Mouse (Mus musculus): ENCODE results near the gene Daxx. TPM values are rescaled to one million over a fixed set of nuclear protein-coding genes. Genes with fewer than 3 reads are reported as not detected.

Daxx gene
- 44.3 and 55.2 TPM in 2 replicates for polyA plus RNA-seq (2012; ENCODE audit: low replicate concordance)

DNA sequence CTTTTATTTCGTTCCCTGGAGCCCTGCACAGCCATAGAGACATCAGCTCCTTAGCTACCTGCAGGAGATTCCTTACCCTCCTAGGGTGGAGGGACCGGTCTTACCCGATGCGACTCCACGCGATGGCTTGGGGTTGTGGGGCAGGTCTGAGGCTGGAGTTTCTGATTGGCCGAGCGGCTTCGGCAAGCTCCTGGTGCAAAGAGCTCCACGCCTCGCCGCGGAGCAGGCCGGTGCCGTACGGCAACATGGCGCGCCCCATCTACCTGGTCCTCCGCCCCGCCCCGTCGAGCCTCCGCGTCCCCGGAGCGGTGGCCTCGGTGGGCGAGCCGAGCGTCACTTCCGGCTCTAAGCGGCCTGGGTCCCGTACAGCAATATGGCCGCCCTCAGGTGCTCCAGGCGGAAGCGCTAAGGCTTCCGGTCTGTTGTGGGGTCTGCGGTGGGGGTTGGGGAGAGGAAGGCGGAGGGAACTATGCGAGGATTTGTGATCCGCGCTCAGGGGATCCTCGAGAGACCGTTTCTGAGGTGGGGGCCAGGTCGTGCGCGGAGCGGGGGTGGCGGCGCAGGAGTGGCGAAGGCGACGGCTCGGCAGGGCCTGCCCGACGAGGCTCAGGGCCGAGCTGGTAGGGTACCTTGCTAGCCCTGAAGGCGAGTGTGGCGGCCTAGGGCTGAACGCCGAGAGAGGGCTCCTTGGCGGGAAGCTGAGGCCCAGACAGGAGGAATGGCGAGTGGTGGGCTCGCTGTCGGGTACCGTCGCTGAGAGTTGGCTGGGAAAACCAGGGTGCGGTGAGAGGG is at the start of gene Daxx:
TSS of gene Daxx (plus strand) at position 338 of the 792 bp plus-strand sequence.

DNA sequence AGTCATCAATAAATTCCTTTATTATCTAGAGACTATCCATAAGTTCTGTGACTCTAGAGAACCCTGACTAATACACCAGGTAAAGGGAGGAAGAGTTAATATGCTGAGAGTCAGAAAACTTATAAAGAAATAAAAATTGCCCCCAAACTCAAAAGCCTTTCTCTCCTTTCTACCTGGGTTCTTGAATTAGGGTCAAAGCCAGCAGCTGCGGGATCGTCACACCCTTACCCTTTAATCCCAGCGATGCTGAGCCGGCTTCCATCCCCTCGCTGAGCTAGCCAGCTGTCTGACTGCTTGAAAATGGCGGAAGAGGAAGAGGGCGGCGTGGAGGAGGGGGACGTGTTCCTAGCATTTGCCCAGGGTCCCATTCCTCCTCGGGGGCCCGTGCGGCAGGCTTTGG is 35.7 kb upstream of the Daxx start, which contains the start of gene Gm7029:
TSS of gene Gm7029 (plus strand) at position 301 of the 400 bp plus-strand sequence.

DNA sequence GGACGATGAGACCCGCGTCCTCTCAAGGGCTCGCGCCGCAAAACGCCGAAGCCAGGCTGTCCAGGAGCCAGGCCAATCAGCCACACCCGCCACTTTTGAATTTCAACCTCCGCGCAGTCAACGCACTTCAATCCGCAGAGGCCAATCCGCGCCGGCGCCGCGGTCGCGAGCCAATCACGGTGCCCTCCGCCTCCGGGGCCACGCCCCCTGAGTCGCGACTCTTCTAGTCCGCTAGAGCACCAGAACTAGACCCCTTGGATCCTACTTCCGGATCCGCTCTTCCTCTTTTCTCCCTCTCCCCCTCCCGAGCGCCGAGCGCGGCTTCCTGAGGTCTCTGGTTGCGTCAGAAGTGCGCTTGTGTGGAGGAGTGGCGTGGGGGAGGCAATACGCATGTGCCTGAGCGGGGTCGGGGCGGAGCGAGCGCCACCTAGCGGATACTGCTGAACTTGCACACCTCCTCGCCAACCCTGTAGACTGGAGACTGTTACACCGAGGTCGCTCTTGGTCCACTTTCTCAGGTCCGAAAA is 18.6 kb upstream of the Daxx start, which contains the start of gene Kifc1:
TSS of gene Kifc1 (minus strand) at position 129 of the 527 bp plus-strand sequence.

GRCm38 (mm10) chr17:33904835-33905234 is 4.4 kb upstream of the Daxx start, which contains the start of gene Platr17:
Gene Platr17 (plus strand): TSS chr17:33905135.

GRCm38 (mm10) chr17:33915671-33916250 is 6.5 kb downstream of the Daxx start, which contains the start of the genes Tapbp and Zbtb22:
Gene Tapbp (plus strand): TSS chr17:33915899.
Gene Zbtb22 (plus strand): TSS chr17:33915904.

GRCm38 (mm10) chr17:33929371-33930279 is 20.4 kb downstream of the Daxx start, which contains the start of gene Rgl2:
Gene Rgl2 (plus strand): TSS chr17:33929543.

DNA sequence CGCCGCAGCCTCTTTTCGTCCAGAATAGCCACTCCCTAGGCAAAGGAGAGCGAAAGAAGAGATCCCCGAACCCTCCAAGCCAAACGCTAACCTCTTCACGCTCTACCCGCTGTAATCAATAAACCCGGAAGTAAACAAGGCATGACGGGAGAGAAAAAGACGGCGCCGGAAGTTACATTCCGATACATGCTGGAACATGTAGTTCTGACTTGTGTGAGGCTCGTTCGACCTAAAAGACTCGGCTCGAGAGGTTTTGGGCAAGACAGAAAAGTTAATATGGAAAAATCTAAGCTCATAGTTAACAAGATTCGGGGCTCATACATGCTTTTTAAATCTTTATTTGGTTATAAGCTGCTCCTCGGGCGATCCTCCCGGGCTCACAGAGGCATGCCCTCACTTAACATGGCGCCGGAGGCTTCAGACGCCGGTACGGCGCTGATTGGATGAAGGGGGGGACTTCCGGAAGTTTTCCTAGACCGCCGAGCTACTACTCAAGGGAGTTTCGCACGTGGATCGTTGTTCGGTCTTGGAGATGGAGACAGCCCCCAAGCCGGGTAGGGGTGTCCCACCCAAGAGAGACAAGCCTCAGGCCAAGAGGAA is 31.1 kb downstream of the Daxx start, which contains the start of the genes Pfdn6 and Wdr46:
TSS of gene Pfdn6 (minus strand) at position 138 of the 600 bp plus-strand sequence.
TSS of gene Wdr46 (plus strand) at position 455 of the 600 bp plus-strand sequence.

GRCm38 (mm10) chr17:33951021-33951946 is 42.1 kb downstream of the Daxx start, which contains the start of gene B3galt4:
Gene B3galt4 (minus strand): TSS chr17:33951488.

GRCm38 (mm10) chr17:33955555-33956214 is 46.5 kb downstream of the Daxx start, which contains the start of the genes Vps52 and Rps18:
Gene Vps52 (plus strand): TSS chr17:33955812.
Gene Rps18 (minus strand): TSS chr17:33956001.

Other genes with a start within 250 kb of the Daxx start
- gene Hnrnpm, start 222.6 kb upstream of the Daxx start, polyA plus RNA-seq (2012; ENCODE audit: low replicate concordance) = 541 and 779 TPM in 2 replicates
- 44.5 and 158 TPM in 2 replicates for gene March2, start 190.7 kb upstream of the Daxx start, polyA plus RNA-seq (2012; ENCODE audit: low replicate concordance)
- 143 and 241 TPM in 2 replicates for gene Rab11b, start 148.9 kb upstream of the Daxx start, polyA plus RNA-seq (2012; ENCODE audit: low replicate concordance)
- gene Angptl4, start 127.6 kb upstream of the Daxx start, polyA plus RNA-seq (2012; ENCODE audit: low replicate concordance) = 1.6 and 3.1 TPM in 2 replicates
- 1.7 and 2.4 TPM in 2 replicates for gene Kank3, start 98.9 kb upstream of the Daxx start, polyA plus RNA-seq (2012; ENCODE audit: low replicate concordance)
- 248 and 4,845 TPM in 2 replicates for gene Rps28, start 84.9 kb upstream of the Daxx start, polyA plus RNA-seq (2012; ENCODE audit: low replicate concordance)
- 396 and 428 TPM in 2 replicates for gene Ndufa7, start 84.8 kb upstream of the Daxx start, polyA plus RNA-seq (2012; ENCODE audit: low replicate concordance)
- gene Cd320, start 66.3 kb upstream of the Daxx start, polyA plus RNA-seq (2012; ENCODE audit: low replicate concordance) = 7.4 and 13.7 TPM in 2 replicates
- gene Gm7029, start 35.6 kb upstream of the Daxx start, polyA plus RNA-seq (2012; ENCODE audit: low replicate concordance) = not detected in 2 replicates
- 8.0 and 16.7 TPM in 2 replicates for gene Kifc1, start 18.8 kb upstream of the Daxx start, polyA plus RNA-seq (2012; ENCODE audit: low replicate concordance)
- gene Platr17, start 4.3 kb upstream of the Daxx start, polyA plus RNA-seq (2012; ENCODE audit: low replicate concordance) = not detected in 2 replicates
- 1,240 and 2,267 TPM in 2 replicates for gene Tapbp, start 6.5 kb downstream of the Daxx start, polyA plus RNA-seq (2012; ENCODE audit: low replicate concordance)
- 63.9 and 83.1 TPM in 2 replicates for gene Zbtb22, start 6.5 kb downstream of the Daxx start, polyA plus RNA-seq (2012; ENCODE audit: low replicate concordance)
- gene Rgl2, start 20.1 kb downstream of the Daxx start, polyA plus RNA-seq (2012; ENCODE audit: low replicate concordance) = 344 and 699 TPM in 2 replicates
- 74.4 and 96.8 TPM in 2 replicates for gene Pfdn6, start 30.9 kb downstream of the Daxx start, polyA plus RNA-seq (2012; ENCODE audit: low replicate concordance)
- 59.7 and 181 TPM in 2 replicates for gene Wdr46, start 31.2 kb downstream of the Daxx start, polyA plus RNA-seq (2012; ENCODE audit: low replicate concordance)
- 33.9 and 69.4 TPM in 2 replicates for gene B3galt4, start 42.1 kb downstream of the Daxx start, polyA plus RNA-seq (2012; ENCODE audit: low replicate concordance)
- 65.1 and 130 TPM in 2 replicates for gene Vps52, start 46.4 kb downstream of the Daxx start, polyA plus RNA-seq (2012; ENCODE audit: low replicate concordance)
- 30.7 and 202 TPM in 2 replicates for gene Rps18, start 46.6 kb downstream of the Daxx start, polyA plus RNA-seq (2012; ENCODE audit: low replicate concordance)
- 1,004 and 3,373 TPM in 2 replicates for gene H2-K1, start 90.9 kb downstream of the Daxx start, polyA plus RNA-seq (2012; ENCODE audit: low replicate concordance)
- 49.6 and 111 TPM in 2 replicates for gene Ring1, start 115.3 kb downstream of the Daxx start, polyA plus RNA-seq (2012; ENCODE audit: low replicate concordance)
- gene H2-Ke6, start 118.6 kb downstream of the Daxx start, polyA plus RNA-seq (2012; ENCODE audit: low replicate concordance) = 67.5 and 266 TPM in 2 replicates
- gene Slc39a7, start 122.3 kb downstream of the Daxx start, polyA plus RNA-seq (2012; ENCODE audit: low replicate concordance) = 46.1 and 74.3 TPM in 2 replicates
- 155 and 353 TPM in 2 replicates for gene Rxrb, start 122.4 kb downstream of the Daxx start, polyA plus RNA-seq (2012; ENCODE audit: low replicate concordance)
- 14.4 and 54.0 TPM in 2 replicates for gene Col11a2, start 130.0 kb downstream of the Daxx start, polyA plus RNA-seq (2012; ENCODE audit: low replicate concordance)
- gene H2-Oa, start 182.9 kb downstream of the Daxx start, polyA plus RNA-seq (2012; ENCODE audit: low replicate concordance) = 55.1 and 259 TPM in 2 replicates
- gene H2-DMa, start 210.1 kb downstream of the Daxx start, polyA plus RNA-seq (2012; ENCODE audit: low replicate concordance) = 140 and 479 TPM in 2 replicates
- gene Brd2, start 213.2 kb downstream of the Daxx start, polyA plus RNA-seq (2012; ENCODE audit: low replicate concordance) = 377 and 424 TPM in 2 replicates
- 454 and 462 TPM in 2 replicates for gene H2-DMb2, start 233.9 kb downstream of the Daxx start, polyA plus RNA-seq (2012; ENCODE audit: low replicate concordance)
- gene H2-DMb1, start 243.7 kb downstream of the Daxx start, polyA plus RNA-seq (2012; ENCODE audit: low replicate concordance) = 22.9 and 41.1 TPM in 2 replicates